Mouse (Mus musculus) thymus, adult 2 months (tissue): ENCODE results near the gene Pou3f1.

Experiments used
- CTCF ChIP-seq: fragments of 200-500 bp; IDR thresholded peaks from 2 replicates; pipeline ENCODE4 v1.5.1; 2012; ENCODE audit warnings: mild to moderate bottlenecking, control low read depth, low read length, moderate library complexity, borderline replicate concordance; ENCODE audit not compliant: control insufficient read depth, poor library complexity, insufficient read depth; ENCODE audit errors: extremely low read depth
- POLR2A ChIP-seq: fragments of 200-500 bp; IDR thresholded peaks from 2 replicates; pipeline ENCODE4 v1.6.1; 2012; ENCODE audit warnings: mild to moderate bottlenecking, low read length, control low read depth, moderate library complexity; ENCODE audit not compliant: control insufficient read depth, poor library complexity, insufficient read depth; ENCODE audit errors: extremely low read depth

DNA sequence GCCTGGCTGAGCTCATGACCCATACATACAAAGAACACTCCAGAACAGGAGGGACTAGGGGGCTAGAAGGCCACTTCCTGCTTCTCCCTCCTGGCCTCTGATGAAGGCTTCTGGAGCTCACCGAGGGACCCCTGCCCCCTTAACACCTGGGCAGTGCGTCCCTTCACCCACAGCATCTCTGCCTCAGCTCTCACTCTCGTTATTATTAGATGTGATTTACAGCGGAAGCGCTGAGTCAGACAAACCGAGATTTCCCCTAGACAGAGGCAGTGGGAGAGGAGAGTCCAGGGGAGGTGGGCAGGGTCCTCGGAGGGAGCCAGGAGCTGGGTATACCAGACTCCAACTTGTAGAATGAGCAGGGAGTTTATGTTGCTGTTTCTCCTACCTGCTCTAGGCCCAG, 15.0 kb downstream of the Pou3f1 start:
- TF ChIP-seq CTCF (no peak), POLR2A (no peak)
